Mouse (Mus musculus) adrenal gland, postnatal 4 days (tissue): ENCODE measurements around the gene Gm49369. TPM values are rescaled to one million over a fixed set of nuclear protein-coding genes. Genes with fewer than 3 reads are reported as not detected.
"Not testable (repeated sequence)": the region's sequence is repeated elsewhere in the genome, so short reads cannot be mapped to it uniquely, and the experiment has no call there.

Experiments used
- DNase-seq, 2 experiments: peaks; one replicate each; pipeline ENCODE4 v3.0.0; 2021 to 2022; ENCODE audit warnings: low spot score in 2 of 2, mixed read lengths in 2 of 2
- long read RNA-seq, 2 experiments: library from polyadenylated mRNA; stranded (forward); transcript quantifications; one replicate each; pipeline ENCODE4 v2.0.0; 2021
- total RNA-seq, 2 experiments: library from RNA; stranded (reverse); gene quantifications; 2 replicates each; pipeline ENCODE4 v1.2.3; 2021

The Gm49369 gene
- 1 to 10 TPM in 1 of 2 experiments, under 1 TPM in 1; 0.48 to 4.3 TPM for total RNA-seq
- long read RNA-seq, experiment 1, result 0 reads
- long read RNA-seq, experiment 2, partial matches to known transcripts, result 1 of 1 reads
- long read RNA-seq, experiment 2, other reads (novel, unspliced or antisense), result 0 of 1 reads

DNA sequence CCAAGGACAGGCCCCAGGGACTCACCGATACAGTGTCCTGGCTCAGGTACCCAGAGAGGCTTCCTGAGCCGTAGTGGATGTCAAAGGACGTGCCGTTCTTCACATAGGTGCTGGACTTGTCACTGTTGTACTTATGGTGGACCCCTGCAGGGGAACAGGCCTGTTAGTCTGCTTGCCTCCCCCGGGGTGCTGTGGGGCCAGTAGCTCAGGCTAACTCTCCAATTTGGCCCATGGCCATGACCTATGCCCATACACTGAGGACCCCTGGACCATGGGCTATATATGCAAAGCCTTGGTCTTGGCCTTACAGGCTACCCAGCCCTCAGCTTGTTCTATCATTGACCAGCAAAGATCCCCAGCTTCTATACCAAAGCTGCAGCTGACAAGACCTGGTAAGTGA is at the start of gene Gm49369:
Gm49369 (minus strand) TSS at position 101 of the 400 bp plus-strand sequence.
- no peak for DNase-seq

DNA sequence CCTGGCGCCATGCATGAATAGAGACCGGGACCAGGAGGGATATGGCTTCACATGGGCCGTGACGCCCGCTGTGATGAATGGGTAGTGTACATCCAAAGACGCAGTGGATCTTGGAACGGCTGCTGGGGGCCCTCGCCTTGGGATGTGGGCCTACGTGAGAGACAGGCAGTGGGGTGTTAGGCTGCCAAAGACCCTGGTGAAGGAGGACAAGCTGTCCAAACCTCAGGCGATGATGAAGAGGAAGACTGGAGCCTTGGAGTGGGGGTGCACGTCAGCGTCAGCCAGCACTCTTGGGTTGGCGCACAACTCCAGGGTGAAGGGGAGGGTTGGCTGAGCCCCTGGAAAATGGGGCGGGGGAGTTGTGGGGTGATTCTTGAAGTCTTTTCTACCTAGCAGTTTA is 48.6 kb upstream of the Gm49369 start:
- DNase-seq, result no peak

DNA sequence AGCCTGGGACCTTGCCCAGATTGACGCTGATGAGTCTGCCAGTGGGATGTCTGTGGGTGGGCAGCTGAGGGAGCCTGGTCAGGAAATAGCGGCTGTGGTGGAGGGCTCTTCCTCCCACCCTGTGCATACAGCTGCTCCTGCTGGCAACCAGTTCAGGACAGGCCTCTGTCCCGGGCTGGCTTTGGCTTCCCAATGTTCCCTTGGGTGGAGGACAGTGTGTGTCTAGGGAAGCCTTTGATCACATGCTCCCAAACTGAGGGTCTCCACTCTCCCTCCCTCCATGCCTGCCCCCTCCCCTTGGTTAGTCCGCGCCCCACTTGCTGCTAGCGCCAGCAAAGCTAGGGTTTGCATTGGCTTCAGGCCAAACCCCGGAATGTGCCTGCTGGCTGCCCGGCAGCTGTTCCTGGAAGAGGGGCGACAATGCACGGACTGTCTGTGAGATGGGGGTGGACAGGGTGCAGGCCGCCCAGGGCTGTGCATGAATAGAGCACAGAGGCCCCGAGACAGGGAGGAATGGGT is 47.8 kb upstream of the Gm49369 start:
- DNase-seq, result no peak

DNA sequence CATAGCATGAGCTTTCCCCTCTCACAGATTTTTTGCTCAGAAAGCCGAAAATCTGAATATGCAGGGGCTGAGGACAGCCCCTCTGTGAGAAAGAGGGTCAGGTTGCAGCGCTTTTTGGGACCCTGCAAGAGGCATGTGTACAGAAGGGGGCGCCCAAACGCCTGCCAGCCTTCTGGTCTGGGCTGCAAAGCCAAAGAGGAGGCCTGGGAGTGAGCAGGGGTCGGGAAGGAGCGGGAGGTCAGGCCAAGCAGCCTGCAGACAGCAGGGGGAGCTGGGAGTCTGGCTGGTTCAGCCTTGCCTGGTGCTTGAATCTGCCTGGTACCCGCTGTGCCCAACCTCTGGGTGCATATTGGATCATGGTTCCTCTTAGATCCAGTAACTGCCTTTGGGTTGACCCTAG is 45.7 kb upstream of the Gm49369 start:
- DNase-seq, result no peak

DNA sequence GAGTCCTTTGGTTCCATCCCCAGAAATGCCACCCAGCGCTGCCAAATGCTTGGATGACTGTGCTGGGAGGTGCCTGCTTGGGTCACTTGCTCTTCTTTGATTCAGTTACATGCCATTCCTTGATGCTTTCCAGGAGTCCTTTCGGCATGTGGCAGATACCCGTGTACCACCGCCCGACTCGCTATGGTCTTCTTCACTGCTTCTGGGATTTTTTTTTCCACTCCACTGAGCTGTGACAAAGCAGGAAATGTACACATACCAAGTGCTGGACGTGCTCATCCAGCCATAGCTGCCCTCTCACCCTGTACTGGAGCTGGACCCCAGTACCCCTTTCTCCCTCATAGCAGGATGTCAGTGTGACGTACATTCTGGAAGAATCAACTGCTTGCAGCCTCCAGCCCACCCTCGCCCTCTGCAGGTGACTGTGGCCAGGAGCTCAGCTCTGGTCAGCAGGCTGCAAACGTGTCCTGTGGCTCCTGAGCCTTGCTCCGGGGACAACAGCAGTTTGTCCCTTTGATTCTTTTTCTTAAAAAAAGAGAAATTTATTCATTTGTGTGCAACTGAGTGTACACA is 43.3 kb upstream of the Gm49369 start:
- no peak for DNase-seq

DNA sequence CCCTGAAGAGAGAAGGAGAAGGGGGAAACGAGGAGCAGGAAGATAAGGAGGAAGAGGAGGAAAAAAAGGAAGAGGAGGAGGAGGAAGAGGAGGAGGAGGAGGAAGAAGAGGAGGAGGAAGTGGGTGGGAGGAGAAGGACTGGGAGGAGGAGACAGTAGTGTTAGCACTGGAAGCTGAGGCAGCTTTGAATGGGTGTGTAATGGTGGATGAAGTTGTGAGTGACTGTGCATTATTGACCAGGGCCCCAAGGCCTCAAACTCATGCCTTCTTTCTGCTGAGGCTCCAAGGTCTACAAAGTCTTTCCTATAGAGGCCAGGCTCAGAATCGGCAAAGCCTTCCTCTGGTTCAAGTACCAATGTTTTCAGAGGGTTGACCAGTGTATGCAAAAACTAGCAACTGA is 39.4 kb upstream of the Gm49369 start:
- no peak for DNase-seq

DNA sequence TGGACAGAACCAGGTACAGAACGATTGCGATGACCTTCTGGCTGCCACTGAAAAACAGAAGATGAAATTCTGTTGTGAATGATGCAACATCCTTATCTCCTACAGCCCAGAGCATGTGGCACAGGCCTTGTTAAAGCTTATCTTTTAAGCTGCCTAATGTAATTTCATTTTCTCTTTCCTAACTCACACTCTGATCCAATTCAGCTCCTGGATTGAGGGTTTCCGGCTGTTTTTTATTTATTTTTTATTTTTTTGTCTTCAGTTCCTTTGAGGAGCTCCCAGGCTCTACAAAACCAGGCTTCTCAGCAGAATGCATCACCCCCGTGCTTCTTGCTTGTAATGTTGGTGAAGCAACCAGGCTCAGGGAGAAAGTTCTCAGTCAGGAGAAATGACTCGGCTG is 37.4 kb upstream of the Gm49369 start:
- no peak for DNase-seq

DNA sequence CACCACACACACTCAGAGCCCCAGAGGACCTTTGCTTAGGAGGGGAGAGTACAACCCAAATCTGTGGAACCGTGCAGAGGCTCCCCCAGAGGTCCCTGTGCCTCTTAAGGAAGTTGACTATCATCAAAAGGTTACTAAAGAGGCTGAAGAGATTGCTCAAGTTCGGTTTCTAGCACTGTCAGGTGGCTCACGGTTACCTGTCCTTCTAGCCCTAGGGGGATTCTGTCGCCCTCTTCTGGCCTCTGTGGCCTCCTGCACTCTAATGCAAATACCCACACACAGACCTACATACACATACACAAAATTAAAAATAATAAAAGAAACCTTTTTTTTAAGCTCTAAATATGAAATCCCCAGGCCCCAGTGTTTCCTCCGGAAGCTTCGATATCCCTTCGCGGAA is 36.2 kb upstream of the Gm49369 start:
- DNase-seq, result no peak

DNA sequence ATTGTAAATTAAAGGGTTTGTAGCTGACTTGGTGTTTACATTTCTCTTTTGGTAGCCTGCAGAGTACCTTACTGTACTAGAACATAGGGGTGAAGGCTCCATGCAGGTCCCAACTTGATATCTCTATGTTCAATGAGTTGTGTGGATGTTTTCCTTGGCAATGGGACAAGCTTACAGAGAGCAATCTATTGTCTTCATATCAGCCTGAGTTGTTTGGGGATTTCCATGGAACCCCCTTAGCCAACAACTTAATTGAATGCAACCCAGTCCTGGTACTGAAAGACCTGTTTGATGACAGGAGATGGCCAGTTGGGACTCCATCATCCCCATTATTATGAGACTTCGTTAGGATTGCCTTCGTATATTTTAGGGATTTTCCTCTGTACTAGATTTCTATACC is 35.6 kb upstream of the Gm49369 start:
- DNase-seq, result no peak

DNA sequence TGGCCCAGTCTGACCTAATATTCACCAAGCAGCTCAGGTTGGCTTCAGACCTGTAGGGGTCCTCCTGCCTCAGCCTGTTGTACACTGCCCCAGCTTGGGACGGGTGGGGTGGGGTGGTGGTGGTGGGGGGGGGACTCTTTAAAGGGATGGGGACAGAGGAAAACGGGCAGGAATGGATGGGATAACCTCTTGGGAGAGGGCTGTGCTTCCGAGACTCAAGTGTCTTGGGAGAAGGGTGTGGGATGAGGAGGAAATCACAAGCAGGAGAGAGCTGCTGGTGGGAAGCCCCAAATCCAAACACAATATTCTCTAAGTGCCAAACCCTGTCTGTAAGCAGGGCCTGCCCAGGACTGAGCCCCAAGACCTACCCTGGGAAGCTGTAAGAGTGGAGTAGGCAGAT is 33.8 kb upstream of the Gm49369 start:
- no peak for DNase-seq

DNA sequence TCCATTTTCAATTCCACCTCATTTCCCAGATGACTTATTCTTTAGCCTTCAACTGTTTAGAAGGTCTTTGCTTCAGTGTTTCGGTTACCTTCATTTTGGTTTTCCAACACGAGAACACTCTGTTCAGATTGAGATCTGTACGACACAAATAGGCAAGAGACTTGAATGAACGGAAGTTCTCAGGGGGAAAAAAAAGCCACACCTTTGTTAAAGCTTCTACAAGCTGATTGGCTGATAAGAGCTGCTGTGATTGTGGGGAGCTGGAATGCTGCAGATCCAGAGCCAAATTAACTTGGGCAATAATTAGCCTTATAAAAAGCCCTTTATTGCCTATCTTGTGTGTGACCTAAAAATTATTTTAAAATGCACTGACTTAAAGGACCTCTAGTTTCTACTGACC is 32.8 kb upstream of the Gm49369 start:
- no peak for DNase-seq

DNA sequence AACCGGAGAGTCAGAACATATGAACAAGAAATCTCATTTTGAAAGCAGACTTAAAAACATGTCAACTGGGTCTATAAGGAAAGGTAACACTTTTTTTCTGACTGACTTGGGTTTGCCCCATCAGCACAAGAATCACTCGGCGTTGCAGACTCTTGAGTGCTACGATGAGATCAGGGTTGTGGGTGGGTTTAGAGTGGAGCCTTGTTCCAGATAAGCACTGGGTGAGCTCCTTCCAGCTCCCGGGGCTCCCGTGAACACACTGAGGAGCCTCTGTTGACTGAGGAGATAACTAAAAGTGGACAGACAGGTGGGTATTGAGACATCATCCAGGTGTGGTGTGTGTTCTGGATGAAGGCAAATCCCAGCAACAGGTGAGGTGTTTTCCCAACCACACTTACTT is 30.8 kb upstream of the Gm49369 start:
- DNase-seq, result no peak

DNA sequence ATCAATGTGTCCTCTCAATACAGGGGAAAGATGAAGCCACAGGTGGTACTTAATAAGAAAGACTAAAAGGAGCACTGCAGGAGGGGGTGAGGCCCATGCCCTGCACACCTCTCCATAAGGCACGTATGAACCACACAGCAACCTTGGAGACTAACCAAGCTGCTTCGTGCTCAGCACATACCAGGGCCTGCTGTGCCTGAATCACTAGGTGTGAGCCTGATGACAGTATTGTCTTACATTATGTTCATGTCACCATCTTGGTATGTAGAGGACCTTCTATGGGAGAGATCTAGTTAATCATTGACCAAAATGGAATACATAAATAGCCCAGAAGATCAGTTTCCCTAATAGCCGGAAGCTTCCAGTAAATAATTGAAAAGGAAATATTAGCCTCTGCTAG is 27.1 kb upstream of the Gm49369 start:
- DNase-seq, result no peak

DNA sequence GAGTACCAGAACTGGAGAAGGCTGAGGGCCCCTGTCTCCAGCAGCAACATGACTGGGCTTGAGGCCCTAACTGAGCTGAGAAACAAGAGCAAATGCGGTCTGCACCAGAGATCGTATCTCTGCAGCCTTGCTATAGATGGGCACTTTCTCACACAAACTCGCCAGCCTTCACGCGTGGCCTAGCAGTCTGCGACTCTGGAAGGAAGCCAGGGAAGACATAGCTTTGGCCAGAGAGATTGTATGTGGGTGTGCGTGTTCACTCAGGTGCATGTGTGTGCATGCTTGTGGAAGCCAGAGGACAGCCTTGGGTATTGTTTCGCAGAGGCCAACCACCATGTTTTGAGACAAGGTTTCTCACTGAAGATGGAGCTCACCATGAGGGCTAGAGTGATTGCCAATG is 26.2 kb upstream of the Gm49369 start:
- DNase-seq, result no peak

DNA sequence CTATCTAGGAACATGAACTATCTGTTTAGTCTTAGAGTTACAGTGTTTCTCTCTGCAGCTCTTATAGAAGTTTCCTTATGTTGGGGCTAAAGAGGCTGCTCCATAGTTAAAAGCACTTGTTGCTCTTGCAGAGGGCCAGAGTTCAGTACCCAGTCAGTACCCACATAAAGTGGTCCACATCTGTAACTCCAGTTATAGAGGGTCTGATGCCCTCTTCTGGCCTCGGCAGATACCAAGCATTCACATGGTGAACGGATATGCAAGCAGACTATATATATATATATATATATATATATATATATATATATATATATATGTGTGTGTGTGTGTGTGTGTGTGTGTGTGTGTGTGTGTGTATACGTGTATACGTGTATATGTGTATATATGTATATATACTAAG is 25.5 kb upstream of the Gm49369 start:
- DNase-seq, result no peak

DNA sequence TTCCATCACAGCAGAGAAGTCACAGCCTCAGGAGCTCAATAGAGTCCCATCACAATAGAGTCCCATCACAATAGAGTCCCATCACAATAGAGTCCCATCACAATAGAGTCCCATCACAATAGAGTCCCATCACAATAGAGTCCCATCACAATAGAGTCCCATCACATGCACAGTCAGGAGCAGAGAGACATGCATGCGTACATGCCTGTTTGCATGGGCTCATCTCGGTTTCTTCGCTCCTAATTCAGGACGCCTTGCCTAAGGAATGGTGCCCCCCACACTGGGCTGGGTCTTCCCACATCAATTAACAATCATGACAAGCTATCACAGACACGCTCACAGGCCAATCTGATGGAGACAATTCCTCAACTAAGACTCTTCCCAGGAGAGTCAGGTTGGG is 22.7 kb upstream of the Gm49369 start:
- not testable (repeated sequence) for DNase-seq

DNA sequence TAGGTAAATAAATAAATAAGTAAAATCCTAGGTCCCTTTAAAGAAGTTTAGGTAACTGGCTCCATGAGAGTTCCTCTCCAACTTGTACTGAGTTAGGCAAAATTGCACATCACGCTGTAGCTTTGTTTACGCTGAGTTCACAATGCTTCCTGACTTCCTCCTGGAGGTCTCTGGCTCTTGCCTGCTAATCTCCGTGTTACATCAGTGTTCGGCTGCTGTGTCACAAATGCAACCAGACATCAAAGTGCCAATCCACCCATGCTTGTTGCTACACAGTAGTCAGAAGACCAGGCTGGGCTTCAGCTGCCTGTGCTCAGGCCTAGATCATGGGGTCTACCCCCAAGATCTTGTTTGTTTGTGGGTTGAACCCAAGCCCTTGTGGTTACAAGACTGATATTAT is 21.1 kb upstream of the Gm49369 start:
- no peak for DNase-seq

DNA sequence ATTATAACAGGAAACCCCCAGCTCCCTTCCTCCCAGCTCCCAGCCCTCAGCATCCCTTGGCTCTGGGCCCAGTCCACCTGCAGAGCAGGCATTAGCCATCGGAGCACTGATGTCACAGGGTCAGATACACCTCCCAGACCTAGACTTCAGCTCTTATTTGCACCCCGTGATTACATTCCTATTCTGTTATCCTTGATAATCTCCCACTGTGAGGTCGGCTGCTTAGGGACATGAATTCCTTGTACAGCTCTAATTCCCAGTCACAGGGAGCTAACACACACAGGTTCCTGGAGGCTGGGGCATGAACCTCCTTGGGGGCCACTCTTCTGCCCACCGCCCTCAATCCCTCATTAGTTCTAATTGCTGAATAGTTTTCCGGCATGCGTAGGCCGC is 18.3 kb upstream of the Gm49369 start:
- DNase-seq, result no peak

DNA sequence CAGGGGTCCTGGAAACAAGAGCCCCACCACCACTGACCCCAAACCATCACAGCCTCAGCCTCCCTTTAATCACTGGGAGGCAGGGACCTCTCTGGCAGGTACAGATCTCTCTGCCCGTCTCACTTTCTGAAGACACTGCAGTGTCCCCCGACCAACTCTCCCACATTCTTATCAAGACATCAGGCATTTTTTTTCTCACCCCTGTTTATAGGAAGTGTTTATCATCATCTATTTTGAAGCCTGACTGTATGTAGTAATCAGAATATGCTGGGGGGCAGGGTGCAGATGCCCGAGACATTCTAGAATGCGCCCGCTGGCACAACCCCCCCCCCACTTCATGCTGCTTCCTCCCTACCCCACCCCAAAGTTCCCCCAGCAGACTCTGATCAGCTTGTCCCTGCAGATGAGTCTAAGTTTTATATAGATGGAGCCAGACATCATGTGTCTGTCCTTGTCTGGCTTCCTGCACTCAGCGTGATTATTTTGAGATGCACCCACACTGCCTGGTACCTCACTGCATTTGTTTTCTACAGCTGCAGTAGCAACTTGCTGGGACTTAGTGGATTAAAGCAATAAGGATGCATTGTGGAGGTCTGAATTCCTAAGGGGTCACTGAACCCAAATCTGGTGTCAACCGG is 17.8 kb upstream of the Gm49369 start:
- DNase-seq, result no peak

DNA sequence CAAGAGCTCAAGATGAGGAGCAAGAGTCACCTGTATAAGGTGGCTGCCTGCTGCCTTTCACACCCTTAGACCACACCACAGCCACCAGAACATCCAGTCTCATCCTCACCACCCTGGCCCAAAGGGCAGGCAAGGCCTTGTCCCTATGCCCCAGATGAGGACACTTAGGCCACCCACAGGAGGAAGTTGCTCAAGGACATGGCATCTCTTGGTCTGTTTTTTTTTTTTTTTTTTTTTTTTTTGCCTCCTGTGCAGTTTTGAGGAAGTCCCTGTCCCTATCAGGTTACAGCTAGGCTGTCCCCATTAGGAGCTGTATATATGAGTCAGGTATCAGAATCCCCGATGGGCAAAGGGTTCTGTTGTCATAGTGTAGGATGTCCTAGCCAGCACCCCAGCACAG is 16.8 kb upstream of the Gm49369 start:
- no peak for DNase-seq

DNA sequence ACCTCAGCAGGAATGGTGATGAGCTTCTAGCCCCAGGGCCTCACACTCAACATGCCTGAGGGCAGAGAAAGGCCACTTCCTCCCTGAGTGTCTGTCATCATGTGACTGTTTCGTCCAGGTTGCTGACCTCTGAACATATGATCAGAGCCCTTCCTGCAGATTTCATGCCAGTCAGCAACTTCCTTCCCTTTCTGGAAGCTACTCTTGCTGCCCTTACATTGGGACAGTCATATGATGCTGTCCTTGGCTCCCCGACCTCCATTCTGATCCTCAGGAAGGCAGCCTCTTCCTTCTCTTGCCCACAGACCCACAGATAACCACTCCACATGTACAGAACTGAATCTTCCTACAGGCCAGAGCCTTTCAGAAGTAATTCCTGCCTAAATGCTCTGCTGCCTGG is 15.6 kb upstream of the Gm49369 start:
- no peak for DNase-seq

DNA sequence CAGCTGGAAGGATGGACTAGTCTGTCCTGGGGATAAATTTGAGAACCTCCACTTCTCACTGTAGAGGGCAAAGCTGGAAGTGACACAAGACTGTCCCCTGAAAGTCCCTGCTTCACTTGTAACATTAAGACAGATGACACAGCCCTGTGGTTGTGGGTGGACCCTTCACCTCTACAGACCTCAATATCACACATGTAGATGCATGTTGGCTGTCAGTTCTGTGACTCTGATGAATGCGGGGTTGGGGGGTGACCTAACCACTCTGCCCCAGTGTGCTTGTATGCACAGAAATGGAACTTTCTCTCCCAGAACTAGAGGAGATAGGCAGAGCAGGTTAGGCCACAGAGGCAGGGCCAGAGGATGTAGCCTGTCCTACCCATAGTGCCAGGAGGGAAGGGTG is 14.1 kb upstream of the Gm49369 start:
- no peak for DNase-seq

DNA sequence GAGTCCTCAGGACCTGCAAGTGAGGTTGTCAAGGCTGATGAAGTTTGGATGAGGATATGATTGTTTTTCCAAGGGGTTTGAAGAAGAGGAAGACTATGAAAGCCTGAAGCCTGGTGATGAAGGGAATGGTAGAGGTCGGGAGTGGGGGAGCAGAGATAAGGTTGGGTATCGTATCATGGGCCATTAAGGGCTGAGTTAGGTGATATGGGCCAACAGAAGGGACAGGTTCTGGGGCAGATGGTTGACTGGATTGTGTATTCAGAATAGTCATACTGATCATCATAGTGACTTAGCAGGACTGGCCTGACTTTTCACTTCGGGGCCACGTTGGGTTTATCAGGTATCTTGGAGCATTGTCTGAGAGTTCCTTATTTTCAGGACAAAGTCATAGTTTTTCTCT is 13.0 kb upstream of the Gm49369 start:
- no peak for DNase-seq
